Comparison of ENCODE assay signal across 37 mouse cellular contexts in genomic region chr12:72179561-72179960, GRCm38 (mm10). TPM values are rescaled to one million over a fixed set of nuclear protein-coding genes. Genes with fewer than 3 reads are reported as not detected.
"Had no signal": no experiment of that assay in that cellular context is flagged by ENCODE, and none has a peak within 500 bp of the region (broad histone marks: within the 10 kb centered on the region; RNA-seq: fewer than 3 reads in every experiment).

No protein-coding gene starts in this region.

- H3K4me1 ChIP-seq: heart, embryonic 13.5 days; heart, embryonic 15.5 days; hindbrain, embryonic 13.5 days; hindbrain, embryonic 15.5 days; limb, embryonic 10.5 days; limb, embryonic 12.5 days had no signal

- H3K27me3 ChIP-seq: heart, embryonic 13.5 days; heart, embryonic 15.5 days; hindbrain, embryonic 13.5 days; hindbrain, embryonic 15.5 days; limb, embryonic 12.5 days had no signal

- H3K9me3 ChIP-seq: heart, embryonic 15.5 days; hindbrain, embryonic 13.5 days; hindbrain, embryonic 15.5 days; limb, embryonic 10.5 days; limb, embryonic 12.5 days had no signal

- H3K36me3 ChIP-seq: heart, embryonic 13.5 days; heart, embryonic 15.5 days; hindbrain, embryonic 13.5 days; hindbrain, embryonic 15.5 days; limb, embryonic 10.5 days; limb, embryonic 12.5 days had no signal

- H3K4me2 ChIP-seq: heart, embryonic 11.5 days; heart, embryonic 13.5 days; heart, embryonic 15.5 days; hindbrain, embryonic 13.5 days; hindbrain, embryonic 15.5 days; limb, embryonic 12.5 days; liver, embryonic 11.5 days had no signal

- H3K27ac ChIP-seq: heart, adult 2 months; heart, embryonic 13.5 days; heart, embryonic 15.5 days; hindbrain, embryonic 13.5 days; hindbrain, embryonic 15.5 days; hindbrain, postnatal 0 days; layer of hippocampus, adult 2 months; limb, embryonic 10.5 days; limb, embryonic 12.5 days had no signal

- ATAC-seq: hindbrain, postnatal 0 days; intestine, embryonic 16.5 days had no signal

- H3K4me3 ChIP-seq: heart, adult 2 months; heart, embryonic 13.5 days; heart, embryonic 15.5 days; hindbrain, embryonic 13.5 days; hindbrain, embryonic 15.5 days; layer of hippocampus, adult 2 months; limb, embryonic 10.5 days; limb, embryonic 12.5 days had no signal

- H3K9ac ChIP-seq: heart, embryonic 13.5 days; heart, embryonic 15.5 days; hindbrain, embryonic 13.5 days; hindbrain, embryonic 15.5 days; limb, embryonic 12.5 days had no signal

- DNase-seq: gastrocnemius, postnatal 14 days; gastrocnemius, postnatal 36 days; heart, adult 11 months; heart, adult 2 months; heart, postnatal 14 days; heart, postnatal 36 days; kidney, adult 11 months; kidney, adult 2 months; kidney, postnatal 10 days; kidney, postnatal 25 days; kidney, postnatal 4 days; liver had no signal

RNA-seq across cellular contexts. Expression of gene Ccdc175, which starts 5.3 kb away (rescaled TPM):
- total RNA-seq: gastrocnemius, adult 18-20 months; gastrocnemius, adult 8-10 months; gastrocnemius, postnatal 14 days; gastrocnemius, postnatal 36 days; heart, adult 2 months; heart, postnatal 14 days; heart, postnatal 36 days; hematopoietic stem cell, adult 5-6 weeks; hindbrain, postnatal 0 days; layer of hippocampus, adult 2 months; layer of hippocampus, postnatal 10 days; layer of hippocampus, postnatal 25 days; left cerebral cortex, adult 8-10 months; left cerebral cortex, postnatal 14 days; left cerebral cortex, postnatal 36 days had no signal
- polyA plus RNA-seq: heart, adult 2 months; heart, embryonic 11.5 days; heart, embryonic 13.5 days; heart, embryonic 15.5 days; heart, postnatal 0 days; hindbrain, embryonic 11.5 days; hindbrain, embryonic 13.5 days; hindbrain, embryonic 15.5 days; hindbrain, postnatal 0 days; intestine, embryonic 14.5 days; intestine, embryonic 16.5 days; kidney, adult 2 months; kidney, embryonic 14.5 days; kidney, embryonic 16.5 days; limb, embryonic 10.5 days; limb, embryonic 12.5 days; limb, embryonic 14.5 days; liver, embryonic 11.5 days had no signal
